Mouse (Mus musculus): ENCODE data around the gene Morn1. TPM values are rescaled to one million over a fixed set of nuclear protein-coding genes. Genes with fewer than 3 reads are reported as not detected.
A peak's percentile ranks its signal among the peaks of the same experiment; 100 is the strongest.

Gene Morn1
- polyA plus RNA-seq, 1 experiment = 44.0 TPM

- Histone ChIP-seq H3K27me3 (ENCODE audit: control insufficient read depth, insufficient read depth, low read length) (no peaks in the 10 kb centered on the region), H3K4me3 (ENCODE audit: control insufficient read depth, low read depth, low read length) (no peak within 1 kb of the TSS), H3K36me3 (ENCODE audit: control insufficient read depth, insufficient read depth, low read length) (no peaks in the 10 kb centered on the region), H3K27ac (ENCODE audit: control insufficient read depth, insufficient read depth, low read depth, low read length) (no peak within 1 kb of the TSS), H3K4me1 (ENCODE audit: control insufficient read depth, insufficient read depth, low read length) (no peaks in the 10 kb centered on the region; the same call in 1 of the 2 replicates)
- TF ChIP-seq POLR2A (IDR thresholded peaks at IDR 0.05; ENCODE audit: control insufficient read depth, low read depth, low read length) (no peak), CTCF (IDR thresholded peaks at IDR 0.05; ENCODE audit: control insufficient read depth, insufficient read depth, insufficient replicate concordance, low read depth, low read length) (no peak)
Observed at GRCm38 (mm10) chr4:155056724-155057123, 29.7 kb upstream of the Morn1 start, which contains the start of gene Plch2. Gene Plch2, minus strand, starts transcription at chr4:155056784.

GRCm38 (mm10) chr4:155058325-155058724 is 28.1 kb upstream of the Morn1 start:
- Histone ChIP-seq H3K4me3 (ENCODE audit: control insufficient read depth, low read depth, low read length) (no peak overlapping the region), H3K27me3 (ENCODE audit: control insufficient read depth, insufficient read depth, low read length) (no peaks in the 10 kb centered on the region), H3K27ac (ENCODE audit: control insufficient read depth, insufficient read depth, low read depth, low read length) (no peak overlapping the region), H3K4me1 (ENCODE audit: control insufficient read depth, insufficient read depth, low read length) (no peaks in the 10 kb centered on the region; the same call in 1 of the 2 replicates), H3K36me3 (ENCODE audit: control insufficient read depth, insufficient read depth, low read length) (no peaks in the 10 kb centered on the region)
- TF ChIP-seq POLR2A (IDR thresholded peaks at IDR 0.05; ENCODE audit: control insufficient read depth, low read depth, low read length) (no peak), CTCF (IDR thresholded peaks at IDR 0.05; ENCODE audit: control insufficient read depth, insufficient read depth, insufficient replicate concordance, low read depth, low read length) (no peak)

GRCm38 (mm10) chr4:155063895-155064294 is 22.5 kb upstream of the Morn1 start:
- Histone ChIP-seq H3K36me3 (ENCODE audit: control insufficient read depth, insufficient read depth, low read length) (no peaks in the 10 kb centered on the region), H3K4me1 (ENCODE audit: control insufficient read depth, insufficient read depth, low read length) (peaks cover 16% of the 10 kb centered on the region), H3K4me3 (ENCODE audit: control insufficient read depth, low read depth, low read length) (no peak overlapping the region), H3K27me3 (ENCODE audit: control insufficient read depth, insufficient read depth, low read length) (no peaks in the 10 kb centered on the region), H3K27ac (ENCODE audit: control insufficient read depth, insufficient read depth, low read depth, low read length) (no peak overlapping the region)
- TF ChIP-seq POLR2A (IDR thresholded peaks at IDR 0.05; ENCODE audit: control insufficient read depth, low read depth, low read length) (no peak), CTCF (IDR thresholded peaks at IDR 0.05; ENCODE audit: control insufficient read depth, insufficient read depth, insufficient replicate concordance, low read depth, low read length) (no peak)

- Histone ChIP-seq H3K4me1 (ENCODE audit: control insufficient read depth, insufficient read depth, low read length) (peaks cover 16% of the 10 kb centered on the region), H3K4me3 (ENCODE audit: control insufficient read depth, low read depth, low read length) (no peak overlapping the region), H3K27me3 (ENCODE audit: control insufficient read depth, insufficient read depth, low read length) (no peaks in the 10 kb centered on the region), H3K36me3 (ENCODE audit: control insufficient read depth, insufficient read depth, low read length) (no peaks in the 10 kb centered on the region), H3K27ac (ENCODE audit: control insufficient read depth, insufficient read depth, low read depth, low read length) (no peak overlapping the region)
- TF ChIP-seq CTCF (IDR thresholded peaks at IDR 0.05; ENCODE audit: control insufficient read depth, insufficient read depth, insufficient replicate concordance, low read depth, low read length) = no peak
- TF ChIP-seq POLR2A (IDR thresholded peaks at IDR 0.05; ENCODE audit: control insufficient read depth, low read depth, low read length) = no peak
Observed at GRCm38 (mm10) chr4:155064474-155064873, 21.9 kb upstream of the Morn1 start.

GRCm38 (mm10) chr4:155065970-155066833 is 20.2 kb upstream of the Morn1 start:
- H3K27me3 ChIP-seq (ENCODE audit: control insufficient read depth, insufficient read depth, low read length) = no peaks in the 10 kb centered on the region
- H3K4me1 ChIP-seq (ENCODE audit: control insufficient read depth, insufficient read depth, low read length) = peaks cover 16% of the 10 kb centered on the region
- H3K27ac ChIP-seq (ENCODE audit: control insufficient read depth, insufficient read depth, low read depth, low read length) = peak overlapping the region; percentile 25
- no peak for TF ChIP-seq POLR2A (IDR thresholded peaks at IDR 0.05; ENCODE audit: control insufficient read depth, low read depth, low read length)
- peak; percentile 2; the same call in 1 of the 2 replicates for TF ChIP-seq CTCF (IDR thresholded peaks at IDR 0.05; ENCODE audit: control insufficient read depth, insufficient read depth, insufficient replicate concordance, low read depth, low read length)
- peak overlapping the region; percentile 63 for H3K4me3 ChIP-seq (ENCODE audit: control insufficient read depth, low read depth, low read length)
- no peaks in the 10 kb centered on the region for H3K36me3 ChIP-seq (ENCODE audit: control insufficient read depth, insufficient read depth, low read length)

GRCm38 (mm10) chr4:155066834-155067522 is 19.4 kb upstream of the Morn1 start, which contains the start of gene Pex10:
Gene Pex10, plus strand, starts transcription at chr4:155067016.
- no peaks in the 10 kb centered on the region for H3K27me3 ChIP-seq (ENCODE audit: control insufficient read depth, insufficient read depth, low read length)
- peaks cover 16% of the 10 kb centered on the region for H3K4me1 ChIP-seq (ENCODE audit: control insufficient read depth, insufficient read depth, low read length)
- H3K27ac ChIP-seq (ENCODE audit: control insufficient read depth, insufficient read depth, low read depth, low read length) = peak within 1 kb of the TSS; percentile 25
- peak within 1 kb of the TSS; percentile 79 for H3K4me3 ChIP-seq (ENCODE audit: control insufficient read depth, low read depth, low read length)
- H3K36me3 ChIP-seq (ENCODE audit: control insufficient read depth, insufficient read depth, low read length) = peaks cover 1% of the 10 kb centered on the region; the same call in 1 of the 2 replicates
- TF ChIP-seq CTCF (IDR thresholded peaks at IDR 0.05; ENCODE audit: control insufficient read depth, insufficient read depth, insufficient replicate concordance, low read depth, low read length) (no peak), POLR2A (IDR thresholded peaks at IDR 0.05; ENCODE audit: control insufficient read depth, low read depth, low read length) (peak; percentile 57; the same call in 1 of the 2 replicates)
